Mouse (Mus musculus) liver, adult 2 months (tissue): Measurements from ENCODE around the gene Galnt10.

Experiments
- CTCF ChIP-seq: fragments of 200-500 bp; IDR thresholded peaks from 2 replicates; pipeline ENCODE4 v1.5.1; 2011; ENCODE audit warnings: low read depth, low read length, control low read depth
- POLR2A ChIP-seq: fragments of 200-500 bp; IDR thresholded peaks from 2 replicates; pipeline ENCODE4 v1.6.1; 2011; ENCODE audit warnings: low read length, control low read depth; ENCODE audit not compliant: insufficient read depth; ENCODE audit errors: extremely low read depth

DNA sequence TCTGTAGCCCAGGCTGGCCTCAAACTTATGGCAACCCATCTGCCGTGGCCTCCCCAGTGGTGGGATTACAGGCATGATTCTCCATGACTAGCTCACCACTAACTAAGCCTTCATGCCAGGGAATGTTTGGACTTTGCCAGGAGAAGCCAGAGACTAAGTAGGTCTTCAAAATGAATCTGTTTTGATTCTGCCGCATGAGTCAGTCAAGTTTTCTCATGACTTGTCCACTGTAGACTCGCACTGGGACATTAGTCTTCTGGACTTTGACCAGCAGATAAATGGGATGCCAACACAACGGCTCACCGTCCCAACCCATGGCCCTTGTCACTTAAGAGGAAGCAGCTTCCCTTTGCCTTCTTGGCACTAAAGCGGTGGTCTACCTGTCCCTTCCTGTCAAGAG is 49.2 kb downstream of the Galnt10 start:
- TF ChIP-seq CTCF (no peak), POLR2A (no peak)
